Mouse (Mus musculus): ENCODE results near the gene Rnf114. TPM values are rescaled to one million over a fixed set of nuclear protein-coding genes. Genes with fewer than 3 reads are reported as not detected.
A peak's percentile ranks its signal among the peaks of the same experiment; 100 is the strongest.

Gene Rnf114
- polyA plus RNA-seq (2017; shearing (Covaris generic)), result 100 to 1,000 TPM; 168 to 181 TPM

- ATAC-seq, result peak; percentile 25
Measured at GRCm38 (mm10) chr2:167491757-167492708, at the start of gene Rnf114. Gene Rnf114 (plus strand): TSS chr2:167492645.

- ATAC-seq, result no peak
Measured at GRCm38 (mm10) chr2:167443411-167444193, 48.8 kb upstream of the Rnf114 start.

DNA sequence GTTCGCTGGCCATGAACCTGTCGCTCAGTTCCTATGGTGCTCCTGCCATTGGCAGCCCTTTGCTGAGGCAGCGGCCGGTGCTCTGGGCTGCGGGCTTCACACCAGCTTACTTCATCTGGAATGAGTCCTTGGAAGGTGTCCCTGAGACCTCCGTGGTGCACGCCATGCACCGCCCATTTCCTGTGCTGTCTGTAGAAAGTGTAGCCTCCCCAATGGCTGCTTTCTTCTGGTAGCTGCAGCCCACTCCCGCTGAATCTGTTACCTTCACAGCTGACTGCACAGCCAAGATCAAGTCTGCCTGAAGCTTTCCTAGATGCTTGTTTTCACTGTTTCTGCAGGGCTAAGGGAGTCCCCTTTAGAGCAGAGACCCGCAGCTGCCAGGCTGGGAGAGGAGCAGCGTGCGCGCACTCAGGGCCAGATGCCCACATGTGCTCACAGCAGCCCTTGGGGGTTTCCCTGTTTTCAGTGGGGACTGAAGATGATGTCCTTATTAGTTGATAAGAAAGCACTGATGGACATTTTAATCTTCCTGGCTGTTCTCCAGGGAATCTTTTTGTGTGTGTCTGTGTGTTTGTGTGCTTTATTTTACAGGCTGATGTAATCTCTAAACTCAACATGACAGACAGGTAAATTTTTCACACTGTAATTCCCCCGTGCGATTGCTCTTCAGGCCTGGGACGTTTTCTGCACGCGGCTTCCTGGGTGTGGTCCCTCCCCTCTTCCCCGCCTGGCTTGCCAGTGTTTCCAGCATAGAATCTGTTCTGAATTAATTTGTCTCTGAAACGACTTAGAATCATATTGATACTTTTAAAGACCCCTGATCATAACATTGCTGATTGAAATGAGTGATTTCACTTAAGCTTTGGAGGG, 46.3 kb upstream of the Rnf114 start:
- ATAC-seq, result peak; percentile 74

GRCm38 (mm10) chr2:167447207-167447606, 45.2 kb upstream of the Rnf114 start:
- ATAC-seq, result no peak

GRCm38 (mm10) chr2:167447629-167448028, 44.8 kb upstream of the Rnf114 start:
- ATAC-seq, result no peak

DNA sequence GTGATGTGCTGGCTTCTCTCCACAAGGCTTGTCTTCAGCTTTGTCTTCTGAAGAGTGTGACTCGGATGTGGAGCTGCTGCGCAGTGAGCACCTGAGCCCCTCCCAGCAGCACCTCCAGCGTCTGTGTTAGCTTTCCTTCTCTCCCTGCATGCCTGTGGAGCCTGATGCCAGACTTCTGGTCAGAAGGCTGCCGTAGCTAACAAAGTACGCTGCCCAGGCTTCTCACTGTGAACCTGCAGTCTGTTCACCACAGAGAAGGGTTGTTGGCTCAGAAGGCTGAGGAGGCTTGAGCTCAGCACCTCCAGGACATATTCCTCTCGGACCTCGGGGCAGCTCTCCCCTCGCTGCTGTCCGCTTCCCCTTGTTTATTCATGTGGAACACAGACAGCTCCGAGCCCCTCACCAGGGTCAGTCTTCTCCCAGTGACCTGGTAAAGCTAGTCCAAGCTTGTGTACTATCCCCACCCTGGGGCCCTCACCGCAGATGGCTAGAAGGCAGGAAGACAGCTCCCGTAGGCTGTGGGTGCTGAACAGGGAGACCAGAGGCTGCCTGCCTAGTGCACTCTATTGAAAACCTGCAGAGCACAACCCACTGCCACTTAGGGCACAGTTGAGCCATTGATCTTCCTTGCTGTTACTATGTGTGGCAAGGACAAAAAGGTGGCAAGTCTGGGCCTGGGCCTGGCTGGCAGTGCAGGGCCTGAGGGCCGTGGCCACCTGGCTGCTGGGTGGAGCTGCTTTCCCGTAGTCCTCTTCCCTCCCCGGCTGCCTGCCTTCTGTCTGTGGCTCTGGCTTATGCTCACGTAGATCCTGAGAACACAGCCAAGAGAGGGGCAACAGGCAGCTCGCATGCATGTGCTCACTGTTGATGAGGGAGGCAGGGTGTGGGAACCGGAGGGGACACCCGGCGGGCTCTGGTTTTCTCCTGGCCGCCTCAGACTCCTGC, 42.8 kb upstream of the Rnf114 start:
- no peak for ATAC-seq

GRCm38 (mm10) chr2:167450647-167451046, 41.8 kb upstream of the Rnf114 start:
- no peak for ATAC-seq

DNA sequence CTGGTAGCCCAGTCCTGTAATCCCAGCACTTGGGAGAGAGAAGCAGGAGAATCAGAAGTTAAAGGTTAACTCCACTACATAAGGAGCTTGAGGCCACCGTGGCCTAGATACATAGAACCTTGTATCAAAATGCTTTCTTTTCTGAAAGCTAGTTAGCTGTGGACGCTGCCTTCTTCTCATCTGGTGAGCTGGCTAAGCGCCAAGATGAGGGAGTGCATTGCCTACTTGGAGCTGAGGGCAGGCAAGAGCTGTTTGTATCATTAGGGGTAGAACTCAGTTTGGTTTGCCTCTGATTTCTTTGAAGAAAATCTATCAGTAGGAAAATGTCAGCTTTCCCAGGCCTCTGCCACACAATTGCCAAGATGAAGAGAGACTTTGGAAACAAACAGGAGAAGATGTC, 38.6 kb upstream of the Rnf114 start:
- no peak for ATAC-seq

GRCm38 (mm10) chr2:167456361-167457020, 36.0 kb upstream of the Rnf114 start:
- ATAC-seq, result no peak

- no peak for ATAC-seq
Measured at GRCm38 (mm10) chr2:167457213-167457612, 35.2 kb upstream of the Rnf114 start.

GRCm38 (mm10) chr2:167458548-167458947, 33.9 kb upstream of the Rnf114 start:
- ATAC-seq, result no peak

- no peak for ATAC-seq
Measured at GRCm38 (mm10) chr2:167459071-167459865, 33.2 kb upstream of the Rnf114 start.

GRCm38 (mm10) chr2:167462954-167463353, 29.5 kb upstream of the Rnf114 start:
- ATAC-seq, result no peak

- ATAC-seq, result no peak
Measured at GRCm38 (mm10) chr2:167463802-167464201, 28.6 kb upstream of the Rnf114 start.

DNA sequence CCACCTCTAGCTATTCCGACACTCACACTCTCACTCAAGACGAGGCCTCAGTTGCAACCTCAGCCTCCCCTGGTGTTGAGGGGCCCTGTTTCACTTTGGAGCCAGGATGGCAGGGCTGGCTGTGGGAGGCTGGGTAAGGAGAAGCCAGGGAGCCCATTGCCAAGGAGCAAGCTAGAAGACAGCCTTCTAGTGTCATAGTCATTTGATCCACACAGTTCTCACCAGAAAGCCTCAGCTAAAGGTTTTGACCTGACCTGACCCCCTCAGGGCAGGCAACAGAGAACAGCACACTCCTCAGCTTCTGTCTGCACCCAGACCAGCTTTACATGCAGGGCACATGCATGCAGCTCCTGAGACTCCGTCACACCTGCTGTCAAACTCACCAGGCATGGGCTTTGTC, 26.5 kb upstream of the Rnf114 start:
- no peak for ATAC-seq

DNA sequence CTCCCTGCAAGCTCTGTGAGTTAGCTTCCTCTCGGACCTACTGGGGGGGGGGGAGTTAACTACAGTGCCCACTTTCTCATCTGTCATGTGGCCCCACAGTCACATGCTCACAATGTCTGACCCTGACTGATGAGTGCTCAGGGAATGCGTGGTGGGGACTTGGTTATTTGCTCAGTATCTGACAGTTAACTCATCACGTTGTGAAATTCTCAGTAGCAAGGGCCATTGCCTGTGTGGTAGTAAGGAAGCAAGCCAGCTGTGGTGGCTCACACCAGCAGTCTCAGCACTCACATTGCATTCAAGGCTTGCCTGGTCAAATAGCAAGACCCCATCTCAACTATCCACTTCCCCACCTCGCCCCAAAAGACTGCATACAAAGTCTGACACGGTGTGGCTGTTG, 25.2 kb upstream of the Rnf114 start:
- ATAC-seq, result no peak

GRCm38 (mm10) chr2:167468444-167468843, 24.0 kb upstream of the Rnf114 start:
- no peak for ATAC-seq

GRCm38 (mm10) chr2:167470611-167471010, 21.8 kb upstream of the Rnf114 start:
- ATAC-seq, result no peak

GRCm38 (mm10) chr2:167471585-167471984, 20.9 kb upstream of the Rnf114 start:
- ATAC-seq, result no peak

GRCm38 (mm10) chr2:167474218-167474617, 18.2 kb upstream of the Rnf114 start:
- no peak for ATAC-seq

Measured in activated CD4-positive, CD25-positive, alpha-beta regulatory T cell, adult 4 months (primary cell).